Mouse (Mus musculus) cerebellum, adult 2 months (tissue): ENCODE measurements at regions not wholly inside any gene's neighbourhood (a gene's known extent, or its start where the extent isn't known, plus 50 kb on each side); places are given as distances from the start of the nearest gene placed in this dataset.

Source experiments
- CTCF ChIP-seq: fragments of 200-500 bp; IDR thresholded peaks from 2 replicates; pipeline ENCODE4 v1.5.1; 2011; ENCODE audit warnings: low read depth, mild to moderate bottlenecking, control low read depth, low read length, moderate library complexity, borderline replicate concordance; ENCODE audit not compliant: insufficient read depth
- POLR2A ChIP-seq: fragments of 200-500 bp; IDR thresholded peaks from 2 replicates; pipeline ENCODE4 v1.6.1; 2011; ENCODE audit warnings: low read length, control low read depth, borderline replicate concordance; ENCODE audit not compliant: insufficient read depth

DNA sequence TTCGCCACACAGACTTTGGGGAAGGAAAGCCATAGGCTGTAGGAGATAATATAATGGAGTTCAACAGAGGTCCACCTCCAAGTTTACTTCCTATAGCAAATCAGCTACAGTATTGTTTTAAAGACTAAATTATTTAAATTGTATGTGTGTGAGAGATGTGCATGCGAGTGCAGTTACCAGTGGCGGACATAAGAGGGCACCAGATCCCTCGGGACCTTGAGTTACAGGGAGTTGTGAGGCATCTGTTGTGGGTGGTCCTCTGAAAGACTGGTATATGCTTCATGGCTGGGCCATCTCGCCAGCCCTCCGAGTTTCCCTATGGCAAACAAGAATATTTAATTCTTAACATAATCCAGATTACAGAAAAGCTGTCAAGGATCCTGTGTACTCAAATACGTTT lies 72.0 kb downstream of the Rps12 start:
- TF ChIP-seq POLR2A (no peak), CTCF (peak; percentile 13; the same call in 1 of the 2 replicates)
